22 mouse cellular contexts compared by ENCODE assay signal in genomic region chr6:134976628-134977027, GRCm38 (mm10). TPM values are rescaled to one million over a fixed set of nuclear protein-coding genes. Genes with fewer than 3 reads are reported as not detected.
A peak's percentile ranks its signal among the peaks of the same experiment; 100 is the strongest.
DNase-seq lines count a peak whose midpoint lies in the region; ATAC-seq and TF ChIP-seq lines count a peak whose summit lies in the region.
"Had no signal": no experiment of that assay in that cellular context is flagged by ENCODE, and none has a peak within 500 bp of the region (broad histone marks: within the 10 kb centered on the region; RNA-seq: fewer than 3 reads in every experiment).

No protein-coding gene starts in this region.

- no peak overlapping the region for H3K4me3 ChIP-seq in heart, adult 2 months
- no peak overlapping the region for H3K4me3 ChIP-seq in heart, embryonic 10.5 days
- H3K4me3 ChIP-seq in forebrain, embryonic 15.5 days, result no peak overlapping the region
- H3K4me3 ChIP-seq in cerebellum, adult 2 months (replicated peaks; ENCODE audit: insufficient read depth, low read depth, low read length), result no peak overlapping the region
- H3K4me3 ChIP-seq: embryonic facial prominence, embryonic 13.5 days; heart, embryonic 15.5 days; limb, embryonic 12.5 days; liver, embryonic 12.5 days; lung, embryonic 15.5 days had no signal

- TF ChIP-seq CTCF in heart, adult 2 months (IDR thresholded peaks at IDR 0.05), result no peak
- TF ChIP-seq CTCF in cerebellum, adult 2 months (IDR thresholded peaks at IDR 0.05; ENCODE audit: borderline replicate concordance, insufficient read depth, low read depth, low read length), result no peak

- no peaks in the 10 kb centered on the region for H3K79me2 ChIP-seq in heart, adult 2 months (replicated peaks; ENCODE audit: control insufficient read depth, insufficient read depth, low read length)

- no peak overlapping the region for H3K4me2 ChIP-seq in forebrain, embryonic 15.5 days (replicated peaks)
- H3K4me2 ChIP-seq: embryonic facial prominence, embryonic 13.5 days; heart, embryonic 15.5 days; hindbrain, embryonic 14.5 days; limb, embryonic 12.5 days; liver, embryonic 12.5 days; lung, embryonic 15.5 days had no signal

- ATAC-seq in forebrain, embryonic 15.5 days (replicated peaks), result peak; percentile 72
- ATAC-seq: liver, embryonic 12.5 days had no signal

- intact Hi-C loops in heart, adult 2 months (cut with DNase I), result no loop called here

- H3K36me3 ChIP-seq in heart, adult 2 months (ENCODE audit: control insufficient read depth, insufficient read depth, low read length), result no peaks in the 10 kb centered on the region
- H3K36me3 ChIP-seq in heart, embryonic 10.5 days, result no peaks in the 10 kb centered on the region
- no peaks in the 10 kb centered on the region for H3K36me3 ChIP-seq in forebrain, embryonic 15.5 days
- H3K36me3 ChIP-seq: embryonic facial prominence, embryonic 13.5 days; heart, embryonic 15.5 days; limb, embryonic 12.5 days; liver, embryonic 12.5 days; lung, embryonic 15.5 days had no signal

- peaks cover 2% of the 10 kb centered on the region for H3K4me1 ChIP-seq in heart, adult 2 months (ENCODE audit: control insufficient read depth, insufficient read depth, low read length)
- H3K4me1 ChIP-seq in heart, embryonic 10.5 days, result peaks cover 19% of the 10 kb centered on the region
- peaks cover 19% of the 10 kb centered on the region; the same call in 1 of the 2 replicates for H3K4me1 ChIP-seq in forebrain, embryonic 15.5 days
- H3K4me1 ChIP-seq in cerebellum, adult 2 months (ENCODE audit: control insufficient read depth, insufficient read depth, low read length), result no peaks in the 10 kb centered on the region

- H3K27me3 ChIP-seq in heart, adult 2 months (ENCODE audit: control insufficient read depth, insufficient read depth, low read length), result no peaks in the 10 kb centered on the region
- H3K27me3 ChIP-seq in heart, embryonic 10.5 days (ENCODE audit: insufficient read depth, poor library complexity, severe bottlenecking), result 0 out of 2 replicates have a peak, but pooled peaks cover under 1% of the 10 kb centered on the region
- no peaks in the 10 kb centered on the region for H3K27me3 ChIP-seq in forebrain, embryonic 15.5 days
- no peaks in the 10 kb centered on the region for H3K27me3 ChIP-seq in cerebellum, adult 2 months (ENCODE audit: control insufficient read depth, insufficient read depth, low read length)
- H3K27me3 ChIP-seq: embryonic facial prominence, embryonic 13.5 days; heart, embryonic 15.5 days; lung, embryonic 15.5 days had no signal

- no peak for TF ChIP-seq EP300 in heart, adult 2 months (IDR thresholded peaks at IDR 0.05; ENCODE audit: insufficient read depth, low read depth, low read length)

- H3K9ac ChIP-seq in heart, adult 2 months (ENCODE audit: low read depth, low read length), result no peak overlapping the region
- no peak overlapping the region for H3K9ac ChIP-seq in forebrain, embryonic 15.5 days (replicated peaks)
- H3K9ac ChIP-seq: embryonic facial prominence, embryonic 13.5 days; heart, embryonic 15.5 days; hindbrain, embryonic 14.5 days; limb, embryonic 12.5 days; liver, embryonic 12.5 days; lung, embryonic 15.5 days had no signal

- WGBS in heart, adult 2 months, result 16% methylated on average over 6 of the region's 6 CpGs
- WGBS in heart, embryonic 10.5 days, result 53% methylated on average over 6 of the region's 6 CpGs
- 19% methylated on average over 6 of the region's 6 CpGs for WGBS in forebrain, embryonic 15.5 days
- 29% methylated on average over 6 of the region's 6 CpGs for WGBS in cerebellum, adult 2 months

- H3K27ac ChIP-seq in heart, adult 2 months, result peak overlapping the region; percentile 16; the same call in 1 of the 2 replicates
- H3K27ac ChIP-seq in heart, embryonic 10.5 days, result no peak overlapping the region
- 0 out of 2 replicates have a peak overlapping the region, but pooled peaks have one; percentile 23 for H3K27ac ChIP-seq in forebrain, embryonic 15.5 days (replicated peaks)
- no peak overlapping the region for H3K27ac ChIP-seq in cerebellum, adult 2 months (ENCODE audit: insufficient read depth, low read length)
- H3K27ac ChIP-seq: embryonic facial prominence, embryonic 13.5 days; heart, embryonic 15.5 days; hindbrain, embryonic 14.5 days; limb, embryonic 12.5 days; liver, embryonic 12.5 days; lung, embryonic 15.5 days had no signal

- DNase-seq in heart, adult 2 months, result peak in 1 of 2 experiments; percentile 13
- no peak for DNase-seq in heart, embryonic 10.5 days (ENCODE audit: low spot score)
- DNase-seq in MN1 (ENCODE audit: low spot score), result peak; percentile 19
- DNase-seq in lung, postnatal 10 days, result peak; percentile 55
- no peak for DNase-seq in right cerebral cortex, adult 2 months (ENCODE audit: low spot score in 2 of 2)
- no peak for DNase-seq in cerebellum, adult 2 months
- DNase-seq: cerebellum, adult 11 months; cerebellum, postnatal 14 days; gastrocnemius, postnatal 36 days; kidney, adult 9 months; kidney, postnatal 36 days; layer of hippocampus, adult 9-11 months; right cerebral cortex, postnatal 25 days; thymus, postnatal 36 days had no signal

- H3K9me3 ChIP-seq in heart, embryonic 10.5 days, result no peaks in the 10 kb centered on the region
- H3K9me3 ChIP-seq in forebrain, embryonic 15.5 days, result no peaks in the 10 kb centered on the region
- H3K9me3 ChIP-seq: embryonic facial prominence, embryonic 13.5 days; heart, embryonic 15.5 days; limb, embryonic 12.5 days; liver, embryonic 12.5 days; lung, embryonic 15.5 days had no signal

- no peak for TF ChIP-seq POLR2A in heart, adult 2 months (IDR thresholded peaks at IDR 0.05; ENCODE audit: insufficient read depth, low read depth, low read length)
- TF ChIP-seq POLR2A in cerebellum, adult 2 months (IDR thresholded peaks at IDR 0.05; ENCODE audit: borderline replicate concordance, insufficient read depth, low read length), result no peak

RNA-seq across cellular contexts. Expression of gene Apold1, which starts 4.9 kb away (rescaled TPM):
- 1 to 10 TPM; 6.9 to 9.3 TPM for total RNA-seq in heart, adult 2 months (2021)
- polyA plus RNA-seq in heart, adult 2 months (2012; rRNA removed), result 3.6 and 4.4 TPM in 2 replicates
- polyA plus RNA-seq in heart, embryonic 10.5 days (2016; fragmentation: Nextera tagmentation; extraction: Ambion mirVana), result 2.2 and 2.9 TPM in 2 replicates
- 3.5 and 3.8 TPM in 2 replicates for polyA plus RNA-seq in forebrain, embryonic 15.5 days (2015; fragmentation: Nextera tagmentation; extraction: Ambion mirVana)
- 1.5 TPM in 2 replicates for polyA plus RNA-seq in cerebellum, adult 2 months (2012; rRNA removed)
- total RNA-seq: neutrophil, adult 5-6 weeks had no signal

RNA-seq across cellular contexts. Expression of gene Ddx47, which starts 34.8 kb away (rescaled TPM):
- total RNA-seq in heart, adult 2 months (2021), result 10 to 100 TPM; 38.1 to 40.3 TPM
- polyA plus RNA-seq in heart, adult 2 months (2012; rRNA removed), result 32.2 and 53.1 TPM in 2 replicates
- 75.6 and 99.1 TPM in 2 replicates for polyA plus RNA-seq in heart, embryonic 10.5 days (2016; fragmentation: Nextera tagmentation; extraction: Ambion mirVana)
- 89.0 and 91.8 TPM in 2 replicates for polyA plus RNA-seq in forebrain, embryonic 15.5 days (2015; fragmentation: Nextera tagmentation; extraction: Ambion mirVana)
- polyA plus RNA-seq in cerebellum, adult 2 months (2012; rRNA removed), result 83.0 and 84.6 TPM in 2 replicates

RNA-seq across cellular contexts. Expression of gene Cdkn1b, which starts 56.4 kb away (rescaled TPM):
- 10 to 100 TPM; 35.9 to 42.0 TPM for total RNA-seq in heart, adult 2 months (2021)
- polyA plus RNA-seq in heart, adult 2 months (2012; rRNA removed), result 14.6 and 15.0 TPM in 2 replicates
- 11.0 and 12.0 TPM in 2 replicates for polyA plus RNA-seq in heart, embryonic 10.5 days (2016; fragmentation: Nextera tagmentation; extraction: Ambion mirVana)
- polyA plus RNA-seq in forebrain, embryonic 15.5 days (2015; fragmentation: Nextera tagmentation; extraction: Ambion mirVana), result 52.4 and 55.1 TPM in 2 replicates
- polyA plus RNA-seq in cerebellum, adult 2 months (2012; rRNA removed), result 45.6 and 52.7 TPM in 2 replicates

Comparison
In these comparisons a context has a peak if more than half of its experiments do, and no peak if none do; other contexts are left out.
1. H3K27ac ChIP-seq: peak in heart, adult 2 months (single experiment) and forebrain, embryonic 15.5 days (single experiment); none in heart, embryonic 10.5 days (single experiment) and cerebellum, adult 2 months (single experiment).
2. DNase-seq: peak in MN1 (single experiment) and lung, postnatal 10 days (single experiment); none in heart, embryonic 10.5 days (single experiment), right cerebral cortex, adult 2 months (0 of 2) and cerebellum, adult 2 months (0 of 2).